Mouse (Mus musculus): Measurements from ENCODE around the gene Olfr845. TPM values are rescaled to one million over a fixed set of nuclear protein-coding genes. Genes with fewer than 3 reads are reported as not detected.

Gene Olfr845
- not detected in 2 replicates for polyA plus RNA-seq (2015; fragmentation: Nextera tagmentation; extraction: Ambion mirVana)

DNA sequence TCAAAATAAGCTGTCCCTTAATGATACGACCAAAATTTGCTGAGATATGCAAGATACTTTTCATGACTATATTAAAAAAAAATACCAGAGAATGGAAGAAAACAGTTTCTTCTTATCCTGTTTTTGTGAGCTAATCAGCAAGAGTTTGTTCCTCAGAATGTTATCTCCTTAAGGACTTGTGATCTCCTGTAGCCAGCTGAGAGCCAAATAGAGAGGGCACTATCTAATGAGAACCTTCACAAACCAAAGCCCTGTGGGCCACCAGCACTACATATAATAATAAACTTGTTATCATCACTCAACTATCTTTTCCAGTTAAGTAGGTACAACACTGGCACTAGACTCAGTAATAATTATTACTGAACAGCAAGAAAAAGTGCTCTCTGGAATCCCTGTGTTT lies at the start of gene Olfr845:
Gene Olfr845 (plus strand): TSS at position 301 of the 400 bp plus-strand sequence.
- no peak within 1 kb of the TSS for H3K4me3 ChIP-seq (replicated peaks)
- no peaks in the 10 kb centered on the region for H3K4me1 ChIP-seq
- no peak within 1 kb of the TSS for H3K27ac ChIP-seq
- no peak for ATAC-seq (replicated peaks; ENCODE audit: low FRiP score)
- no peaks in the 10 kb centered on the region for H3K36me3 ChIP-seq
- H3K9me3 ChIP-seq (replicated peaks), result no peaks in the 10 kb centered on the region
- 68% methylated on average over 1 of the region's 1 CpGs for WGBS
- no peaks in the 10 kb centered on the region for H3K27me3 ChIP-seq
- H3K4me2 ChIP-seq, result no peak within 1 kb of the TSS
- H3K9ac ChIP-seq, result no peak within 1 kb of the TSS

DNA sequence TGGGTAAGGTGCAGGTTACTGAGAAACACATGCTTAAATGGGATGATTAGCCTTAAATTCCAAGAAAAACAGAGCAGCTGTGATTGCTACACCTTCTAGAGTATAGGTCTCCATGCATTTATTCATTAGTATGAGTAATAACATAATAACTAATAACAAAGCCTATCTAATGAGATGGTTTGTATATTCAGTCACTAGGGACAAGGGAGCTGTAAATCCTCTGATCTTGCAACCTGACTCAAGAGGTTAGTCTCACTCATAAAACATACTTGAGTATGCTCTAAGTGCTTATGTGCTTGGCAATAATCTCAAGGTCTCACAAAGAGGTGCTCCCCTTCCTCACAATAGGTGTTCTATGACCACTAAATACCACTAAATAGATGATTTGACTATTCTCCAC lies 20.2 kb upstream of the Olfr845 start, which contains the start of gene Olfr844:
Gene Olfr844 (plus strand): TSS at position 301 of the 400 bp plus-strand sequence.
- H3K4me3 ChIP-seq (replicated peaks), result no peak within 1 kb of the TSS
- no peak within 1 kb of the TSS for H3K9ac ChIP-seq
- no peaks in the 10 kb centered on the region for H3K36me3 ChIP-seq
- no peak for ATAC-seq (replicated peaks; ENCODE audit: low FRiP score)
- 0 out of 2 replicates have a peak, but pooled peaks cover 3% of the 10 kb centered on the region for H3K9me3 ChIP-seq (replicated peaks)
- no peaks in the 10 kb centered on the region for H3K4me1 ChIP-seq
- no peak within 1 kb of the TSS for H3K27ac ChIP-seq
- H3K4me2 ChIP-seq, result no peak within 1 kb of the TSS
- no peaks in the 10 kb centered on the region for H3K27me3 ChIP-seq

- Histone ChIP-seq H3K9me3 (replicated peaks) (no peaks in the 10 kb centered on the region), H3K36me3 (no peaks in the 10 kb centered on the region), H3K4me3 (replicated peaks) (no peak within 1 kb of the TSS), H3K27me3 (no peaks in the 10 kb centered on the region), H3K27ac (no peak within 1 kb of the TSS), H3K4me1 (no peaks in the 10 kb centered on the region), H3K9ac (no peak within 1 kb of the TSS), H3K4me2 (no peak within 1 kb of the TSS)
- 50% methylated on average over 1 of the region's 1 CpGs for WGBS
- ATAC-seq (replicated peaks; ENCODE audit: low FRiP score), result no peak
Measured at GRCm38 (mm10) chr9:19363905-19364304, 27.6 kb downstream of the Olfr845 start, which contains the start of gene Olfr846. Olfr846 (minus strand) TSS chr9:19364005.

DNA sequence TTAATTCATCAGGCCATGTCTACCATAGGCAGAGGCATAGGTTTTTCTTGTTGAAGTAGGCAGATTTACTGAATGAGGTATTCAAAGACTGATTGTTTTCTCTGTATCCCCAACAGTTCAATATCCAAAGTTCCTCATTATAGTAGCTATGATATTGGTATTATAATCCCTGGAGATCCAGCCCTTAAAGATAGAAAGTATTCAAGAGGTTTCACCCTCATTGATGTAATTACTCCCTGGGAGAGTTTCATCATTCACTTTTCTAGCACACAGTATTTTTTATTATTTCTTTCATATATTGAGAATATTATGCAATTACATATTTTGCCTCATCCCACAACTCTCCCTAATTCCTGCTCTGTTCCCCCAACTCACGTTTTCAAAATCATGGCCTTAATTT lies 42.3 kb downstream of the Olfr845 start, which contains the start of gene Olfr847:
Gene Olfr847 (minus strand): TSS at position 101 of the 400 bp plus-strand sequence.
- H3K4me2 ChIP-seq, result no peak within 1 kb of the TSS
- no peak within 1 kb of the TSS for H3K9ac ChIP-seq
- WGBS, result 66% methylated on average over 1 of the region's 1 CpGs
- no peaks in the 10 kb centered on the region for H3K36me3 ChIP-seq
- no peaks in the 10 kb centered on the region for H3K27me3 ChIP-seq
- H3K4me1 ChIP-seq, result no peaks in the 10 kb centered on the region
- H3K9me3 ChIP-seq (replicated peaks), result no peaks in the 10 kb centered on the region
- H3K4me3 ChIP-seq (replicated peaks), result no peak within 1 kb of the TSS
- no peak within 1 kb of the TSS for H3K27ac ChIP-seq
- ATAC-seq (replicated peaks; ENCODE audit: low FRiP score), result no peak

Other genes with a start within 250 kb of the Olfr845 start
- gene Olfr836, start 216.1 kb upstream of the Olfr845 start, polyA plus RNA-seq (2015; fragmentation: Nextera tagmentation; extraction: Ambion mirVana), result not detected in 2 replicates
- gene Olfr837, start 200.1 kb upstream of the Olfr845 start, polyA plus RNA-seq (2015; fragmentation: Nextera tagmentation; extraction: Ambion mirVana), result not detected in 2 replicates
- gene Olfr839-ps1, start 159.1 kb upstream of the Olfr845 start, polyA plus RNA-seq (2015; fragmentation: Nextera tagmentation; extraction: Ambion mirVana), result not detected in 2 replicates
- not detected in 2 replicates for gene Olfr843, start 84.5 kb upstream of the Olfr845 start, polyA plus RNA-seq (2015; fragmentation: Nextera tagmentation; extraction: Ambion mirVana)
- gene Olfr844, start 20.1 kb upstream of the Olfr845 start, polyA plus RNA-seq (2015; fragmentation: Nextera tagmentation; extraction: Ambion mirVana), result not detected in 2 replicates
- gene Olfr846, start 27.5 kb downstream of the Olfr845 start, polyA plus RNA-seq (2015; fragmentation: Nextera tagmentation; extraction: Ambion mirVana), result not detected in 2 replicates
- not detected in 2 replicates for gene Olfr847, start 42.2 kb downstream of the Olfr845 start, polyA plus RNA-seq (2015; fragmentation: Nextera tagmentation; extraction: Ambion mirVana)
- gene Olfr849, start 103.8 kb downstream of the Olfr845 start, polyA plus RNA-seq (2015; fragmentation: Nextera tagmentation; extraction: Ambion mirVana), result not detected in 2 replicates
- gene Olfr850, start 141.8 kb downstream of the Olfr845 start, polyA plus RNA-seq (2015; fragmentation: Nextera tagmentation; extraction: Ambion mirVana), result not detected in 2 replicates
- gene Olfr851, start 156.8 kb downstream of the Olfr845 start, polyA plus RNA-seq (2015; fragmentation: Nextera tagmentation; extraction: Ambion mirVana), result not detected in 2 replicates
- not detected in 2 replicates for gene Olfr853, start 204.6 kb downstream of the Olfr845 start, polyA plus RNA-seq (2015; fragmentation: Nextera tagmentation; extraction: Ambion mirVana)
- not detected in 2 replicates for gene Olfr854, start 230.9 kb downstream of the Olfr845 start, polyA plus RNA-seq (2015; fragmentation: Nextera tagmentation; extraction: Ambion mirVana)
- not detected in 2 replicates for gene Olfr855, start 246.2 kb downstream of the Olfr845 start, polyA plus RNA-seq (2015; fragmentation: Nextera tagmentation; extraction: Ambion mirVana)

Measured in kidney, embryonic 15.5 days (tissue).